Mouse (Mus musculus): ENCODE data around the gene Pfn3. TPM values are rescaled to one million over a fixed set of nuclear protein-coding genes. Genes with fewer than 3 reads are reported as not detected.
A peak's percentile ranks its signal among the peaks of the same experiment; 100 is the strongest.
"Not testable (repeated sequence)": the region's sequence is repeated elsewhere in the genome, so short reads cannot be mapped to it uniquely, and the experiment has no call there.

The Pfn3 gene
- total RNA-seq (2015; ENCODE audit: low replicate concordance) (not detected in 2 replicates), total RNA-seq (2017; ENCODE audit: low replicate concordance) (not detected in 2 replicates)

DNA sequence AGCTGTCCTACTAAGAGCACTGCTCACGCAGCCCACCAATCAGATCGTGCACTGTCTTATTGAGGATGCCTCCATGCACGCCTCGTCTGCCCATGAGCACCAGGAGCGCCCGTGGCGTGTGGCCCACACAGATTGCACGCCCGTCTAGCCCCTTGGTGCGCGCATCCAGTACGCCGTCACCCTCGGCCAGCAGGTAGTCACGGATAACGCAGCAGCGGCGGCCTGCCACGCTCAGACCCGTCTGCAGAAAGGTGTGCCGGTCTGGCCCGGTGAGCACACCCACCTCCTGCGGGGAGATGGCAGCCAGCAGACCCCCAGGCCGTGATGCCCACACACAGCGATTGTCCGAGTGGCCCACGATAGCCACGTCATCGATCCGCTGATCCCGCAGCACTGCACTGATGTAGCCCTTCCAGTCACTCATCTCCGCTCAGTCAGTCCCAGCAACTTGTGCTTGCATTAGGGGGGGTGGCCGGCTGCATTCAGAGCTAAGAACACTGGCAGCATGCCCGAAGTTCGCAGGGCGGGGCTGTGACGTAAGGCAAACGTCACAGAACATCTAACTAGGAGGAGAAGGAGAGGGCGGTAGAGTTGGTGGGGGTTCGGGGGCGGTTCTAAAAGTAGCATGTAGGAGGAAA is at the start of gene Pfn3:
TSS of gene Pfn3 (minus strand) at position 490 of the 638 bp plus-strand sequence.
- ATAC-seq (replicated peaks; ENCODE audit: low FRiP score, poor library complexity, severe bottlenecking), result no peak

GRCm38 (mm10) chr13:55464027-55464884 is 49.2 kb upstream of the Pfn3 start, which contains the start of gene Prr7:
TSS of gene Prr7 (plus strand) at chr13:55464267.
- no peak for ATAC-seq (replicated peaks; ENCODE audit: low FRiP score, poor library complexity, severe bottlenecking)

GRCm38 (mm10) chr13:55463399-55464026 is 48.5 kb upstream of the Pfn3 start:
- ATAC-seq (replicated peaks; ENCODE audit: low FRiP score, poor library complexity, severe bottlenecking), result no peak

- no peak for ATAC-seq (replicated peaks; ENCODE audit: low FRiP score, poor library complexity, severe bottlenecking)
Observed at GRCm38 (mm10) chr13:55462965-55463364, 47.9 kb upstream of the Pfn3 start.

DNA sequence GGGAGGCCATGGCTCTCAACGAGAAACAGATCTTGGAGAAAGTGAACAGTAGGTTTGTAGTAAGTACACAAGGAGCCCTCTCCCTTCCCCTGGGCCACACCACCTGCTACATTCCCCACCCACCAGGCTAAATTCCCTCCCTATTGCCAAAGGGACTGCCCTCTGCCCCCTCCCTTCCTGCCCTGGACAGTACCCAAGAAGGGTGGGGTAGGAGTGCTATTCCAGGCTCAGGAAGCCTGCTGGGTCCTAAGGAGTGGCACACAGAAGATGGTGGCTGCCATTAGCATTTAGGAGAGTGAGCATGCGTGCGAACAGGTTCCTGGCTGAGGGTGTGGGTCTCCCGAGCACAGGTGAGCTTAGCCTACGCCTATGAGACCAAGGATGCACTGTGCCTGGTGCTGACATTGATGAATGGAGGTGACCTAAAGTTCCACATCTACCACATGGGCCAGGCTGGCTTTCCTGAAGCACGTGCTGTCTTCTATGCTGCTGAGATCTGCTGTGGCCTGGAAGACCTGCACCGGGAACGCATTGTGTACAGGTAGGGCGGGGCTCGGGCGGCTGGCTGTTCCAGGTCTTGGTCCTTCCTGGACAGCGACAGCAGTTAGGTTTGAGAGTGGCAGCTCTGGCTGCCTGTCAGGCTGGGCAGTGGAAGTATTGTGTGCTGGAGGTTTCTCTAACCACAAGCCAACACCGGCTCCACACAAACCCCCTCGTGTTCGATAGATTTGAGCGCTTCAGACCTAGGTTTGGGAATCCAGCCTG is 36.9 kb upstream of the Pfn3 start:
- ATAC-seq (replicated peaks; ENCODE audit: low FRiP score, poor library complexity, severe bottlenecking), result no peak

DNA sequence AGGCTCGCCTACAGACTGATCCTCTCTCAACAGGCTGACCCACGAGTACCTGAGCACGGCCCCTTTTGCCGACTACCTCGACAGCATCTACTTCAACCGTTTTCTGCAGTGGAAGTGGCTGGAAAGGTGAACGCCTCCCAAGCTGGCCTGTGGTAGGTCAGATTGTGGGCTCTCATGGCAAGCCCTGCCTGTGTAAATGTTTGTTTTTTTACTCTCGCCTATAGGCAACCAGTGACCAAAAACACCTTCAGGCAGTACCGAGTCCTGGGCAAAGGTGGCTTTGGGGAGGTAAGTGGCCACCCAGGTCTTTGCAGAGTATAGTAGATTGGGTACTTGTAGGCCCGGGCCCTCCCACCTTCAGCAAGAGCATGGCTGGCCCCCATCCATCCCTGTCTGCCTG is 36.3 kb upstream of the Pfn3 start:
- ATAC-seq (replicated peaks; ENCODE audit: low FRiP score, poor library complexity, severe bottlenecking), result no peak

DNA sequence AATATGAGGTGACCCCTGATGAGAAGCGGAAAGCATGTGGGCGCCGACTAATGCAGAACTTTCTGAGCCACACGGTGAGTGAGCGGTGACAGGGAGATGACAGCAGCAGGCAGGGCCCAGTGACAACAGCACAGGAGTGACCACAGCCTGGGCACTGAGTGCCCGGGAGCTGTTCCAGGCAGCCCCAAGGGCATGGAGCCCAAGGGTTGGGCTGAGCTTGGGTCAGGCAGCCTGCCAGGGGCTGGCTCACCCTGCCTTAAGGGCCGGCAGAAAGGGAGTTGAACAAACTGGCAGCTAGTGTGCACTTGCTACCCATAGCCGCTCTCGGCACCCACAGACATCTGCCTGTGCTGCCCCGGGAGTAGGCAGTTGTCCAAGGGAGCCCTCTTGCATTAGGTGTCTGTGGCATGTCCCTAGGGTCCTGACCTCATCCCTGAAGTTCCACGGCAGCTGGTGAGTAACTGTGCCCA is 35.5 kb upstream of the Pfn3 start:
- no peak for ATAC-seq (replicated peaks; ENCODE audit: low FRiP score, poor library complexity, severe bottlenecking)

DNA sequence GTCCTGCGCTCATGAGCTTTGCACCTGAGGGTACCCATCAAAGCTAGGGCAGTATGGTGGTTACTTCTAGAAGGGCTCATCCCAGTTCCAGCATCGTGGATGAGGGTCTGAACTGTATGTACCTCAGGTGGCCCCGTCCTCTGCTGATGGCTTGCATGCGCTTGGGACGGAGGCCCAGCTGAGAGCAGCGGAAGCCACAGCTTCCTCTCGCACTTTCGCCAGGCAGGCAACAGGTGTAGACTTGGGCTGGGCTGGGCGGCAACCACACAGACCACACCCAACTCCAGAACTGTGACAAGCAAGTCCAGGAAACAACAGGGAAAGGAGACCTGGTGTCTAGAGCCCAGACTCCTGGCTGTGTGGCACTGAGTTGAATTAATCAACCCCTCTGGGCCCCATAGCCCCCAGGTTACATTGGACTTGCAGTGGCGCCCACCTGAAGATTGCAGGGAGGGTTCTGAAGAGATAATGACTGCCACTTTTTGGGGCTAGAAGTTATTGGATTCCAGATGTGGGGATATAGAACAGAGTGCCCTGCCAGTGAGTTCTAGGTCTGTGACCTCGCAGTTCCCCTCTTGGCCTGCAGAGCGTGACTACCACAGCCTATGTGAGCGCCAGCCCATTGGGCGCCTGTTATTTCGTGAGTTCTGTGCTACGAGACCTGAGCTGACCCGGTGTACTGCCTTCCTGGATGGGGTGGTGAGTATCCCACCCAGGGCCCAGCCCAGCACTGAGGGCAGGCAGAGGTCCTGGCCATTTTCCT is 34.8 kb upstream of the Pfn3 start:
- no peak for ATAC-seq (replicated peaks; ENCODE audit: low FRiP score, poor library complexity, severe bottlenecking)

GRCm38 (mm10) chr13:55449205-55449604 is 34.2 kb upstream of the Pfn3 start:
- ATAC-seq (replicated peaks; ENCODE audit: low FRiP score, poor library complexity, severe bottlenecking), result no peak

DNA sequence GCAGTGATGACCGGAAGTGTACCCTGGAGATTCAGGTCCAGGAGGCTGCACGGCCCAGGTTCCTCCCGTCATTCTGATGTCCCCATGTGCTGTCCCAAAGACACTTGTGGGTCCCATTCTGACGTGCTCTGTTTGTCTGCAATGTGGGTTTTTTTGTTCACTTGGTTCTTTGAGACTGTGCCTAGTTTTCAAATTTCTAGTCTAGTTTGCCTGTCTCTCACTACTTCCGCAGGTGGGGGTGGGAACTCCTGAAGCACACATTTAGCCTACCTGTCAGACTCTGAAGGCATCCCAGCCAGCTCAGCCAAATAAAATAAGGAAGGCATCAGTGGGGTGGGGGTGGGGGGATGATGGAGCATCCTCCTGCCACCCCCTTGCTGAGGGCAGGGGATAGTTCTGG is 33.1 kb upstream of the Pfn3 start:
- ATAC-seq (replicated peaks; ENCODE audit: low FRiP score, poor library complexity, severe bottlenecking), result no peak

DNA sequence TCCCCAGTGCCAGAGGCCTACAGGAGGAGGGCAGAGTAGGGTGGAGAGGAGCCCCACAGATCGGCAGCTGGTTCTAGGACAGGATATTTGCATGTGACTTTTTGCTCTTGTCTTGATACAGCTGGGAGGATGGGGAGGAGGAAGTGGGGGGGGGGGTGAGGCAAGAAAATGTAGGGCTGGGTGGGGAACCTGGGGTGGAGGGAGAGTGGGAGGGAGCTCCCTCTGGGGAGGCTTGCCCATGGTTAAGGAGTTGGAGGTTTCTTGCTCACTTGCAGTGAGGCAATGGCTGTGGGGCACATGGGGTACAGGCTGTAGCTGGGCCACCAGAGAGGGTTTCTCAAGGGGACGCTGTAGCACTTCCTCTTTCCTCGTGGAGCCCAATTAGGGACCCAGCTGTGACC is 32.5 kb upstream of the Pfn3 start:
- no peak for ATAC-seq (replicated peaks; ENCODE audit: low FRiP score, poor library complexity, severe bottlenecking)

- peak; percentile 66 for ATAC-seq (replicated peaks; ENCODE audit: low FRiP score, poor library complexity, severe bottlenecking)
Observed at GRCm38 (mm10) chr13:55446483-55447105, 31.6 kb upstream of the Pfn3 start.

GRCm38 (mm10) chr13:55445361-55446091 is 30.5 kb upstream of the Pfn3 start:
- ATAC-seq (replicated peaks; ENCODE audit: low FRiP score, poor library complexity, severe bottlenecking), result 0 out of 2 replicates have a peak, but pooled peaks have one; percentile 0

DNA sequence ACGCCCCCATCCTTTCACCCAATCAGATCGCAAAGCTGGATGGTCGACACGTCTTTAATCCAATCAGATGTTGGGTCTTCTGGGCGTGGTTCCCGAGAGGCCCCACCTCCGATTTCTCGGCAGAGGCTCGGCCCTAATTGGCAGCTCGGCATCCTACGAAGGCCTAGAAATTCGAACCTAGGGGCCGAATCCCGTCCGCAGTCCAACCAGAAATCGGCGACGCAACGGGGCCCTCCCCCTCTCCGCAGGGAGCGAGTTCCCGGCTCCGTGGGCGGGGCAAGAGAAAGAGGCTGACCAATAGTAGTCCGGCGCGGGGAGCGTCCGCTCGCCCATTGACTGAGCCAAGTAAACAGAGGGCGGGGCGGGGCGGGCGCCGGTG is 29.9 kb upstream of the Pfn3 start, which contains the start of gene Grk6:
TSS of gene Grk6 (plus strand) at position 136 of the 379 bp plus-strand sequence.
- peak; percentile 86 for ATAC-seq (replicated peaks; ENCODE audit: low FRiP score, poor library complexity, severe bottlenecking)

GRCm38 (mm10) chr13:55444286-55444936 is 29.4 kb upstream of the Pfn3 start:
- ATAC-seq (replicated peaks; ENCODE audit: low FRiP score, poor library complexity, severe bottlenecking), result peak; percentile 24

DNA sequence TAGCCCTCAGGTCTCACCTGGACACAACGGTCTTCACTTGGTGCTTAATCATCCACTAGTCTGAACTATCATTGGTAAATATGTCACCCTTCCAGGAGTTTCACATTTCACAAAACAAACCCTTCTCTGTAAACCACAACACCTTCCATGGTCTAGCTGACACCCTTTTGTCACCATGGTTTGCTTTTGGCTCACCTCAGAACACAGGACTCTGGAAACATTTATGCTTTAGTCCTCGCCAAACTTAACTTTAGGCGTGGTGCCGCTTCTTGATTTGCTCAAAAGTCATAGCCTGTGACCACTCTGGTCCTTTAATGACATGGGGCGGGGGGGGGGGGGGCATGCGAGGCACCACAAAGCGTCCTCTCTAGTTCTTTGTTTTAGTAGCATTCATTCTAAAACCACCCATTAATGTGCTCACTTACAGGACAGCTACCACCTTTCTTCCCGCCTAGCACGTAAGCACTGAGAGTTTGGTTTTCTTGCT is 28.8 kb upstream of the Pfn3 start:
- no peak for ATAC-seq (replicated peaks; ENCODE audit: low FRiP score, poor library complexity, severe bottlenecking)

DNA sequence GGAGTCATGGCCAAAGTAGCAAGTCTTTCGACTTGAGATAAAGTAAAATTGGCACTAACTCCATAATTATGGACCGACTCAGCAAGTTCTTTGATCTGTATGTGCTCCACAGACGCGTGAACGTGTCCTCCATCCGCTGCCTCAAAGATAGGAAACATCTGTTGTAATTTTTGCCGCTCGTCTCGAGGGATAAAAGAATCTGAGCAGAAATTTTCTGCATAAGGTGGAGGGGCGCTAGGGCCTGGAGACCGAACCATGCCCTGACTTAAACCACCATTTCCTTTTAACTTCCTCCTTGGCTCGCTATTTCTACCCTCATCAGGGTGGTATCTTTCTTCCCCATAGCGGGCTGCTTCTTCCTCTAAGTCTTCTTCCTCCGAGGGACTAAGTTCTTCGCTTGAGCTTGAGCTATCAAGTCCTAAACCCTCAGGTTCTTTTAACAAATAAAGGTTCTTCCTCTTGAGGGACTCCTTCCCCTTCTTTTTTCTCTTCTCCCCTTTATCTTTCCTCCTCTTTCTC is 22.1 kb upstream of the Pfn3 start:
- ATAC-seq (replicated peaks; ENCODE audit: low FRiP score, poor library complexity, severe bottlenecking), result not testable (repeated sequence)
